Mouse (Mus musculus) left cerebral cortex, adult 6 months (tissue): ENCODE results near the gene Dcaf10. TPM values are rescaled to one million over a fixed set of nuclear protein-coding genes. Genes with fewer than 3 reads are reported as not detected.

ENCODE experiments used
- long read RNA-seq, 2 experiments: library from polyadenylated mRNA; unstranded; transcript quantifications; one replicate each; pipeline ENCODE4 v2.0.0; 2019 to 2020
- polyA plus RNA-seq: library from polyadenylated mRNA; unstranded; fragments of <200 nt; fragmentation: Nextera tagmentation; gene quantifications from 2 replicates; pipeline ENCODE4 v1.2.3, GENCODE M21; 2021

The Dcaf10 gene
- polyA plus RNA-seq: 1.4 and 7.3 TPM in 2 replicates
- long read RNA-seq, experiment 1, full-length matches to known transcripts: 4 of 9 reads
- long read RNA-seq, experiment 1, partial matches to known transcripts: 1 of 9 reads
- long read RNA-seq, experiment 1, other reads (novel, unspliced or antisense): 4 of 9 reads
- long read RNA-seq, experiment 2, partial matches to known transcripts: 1 of 6 reads
- long read RNA-seq, experiment 2, other reads (novel, unspliced or antisense): 4 of 6 reads

DNA sequence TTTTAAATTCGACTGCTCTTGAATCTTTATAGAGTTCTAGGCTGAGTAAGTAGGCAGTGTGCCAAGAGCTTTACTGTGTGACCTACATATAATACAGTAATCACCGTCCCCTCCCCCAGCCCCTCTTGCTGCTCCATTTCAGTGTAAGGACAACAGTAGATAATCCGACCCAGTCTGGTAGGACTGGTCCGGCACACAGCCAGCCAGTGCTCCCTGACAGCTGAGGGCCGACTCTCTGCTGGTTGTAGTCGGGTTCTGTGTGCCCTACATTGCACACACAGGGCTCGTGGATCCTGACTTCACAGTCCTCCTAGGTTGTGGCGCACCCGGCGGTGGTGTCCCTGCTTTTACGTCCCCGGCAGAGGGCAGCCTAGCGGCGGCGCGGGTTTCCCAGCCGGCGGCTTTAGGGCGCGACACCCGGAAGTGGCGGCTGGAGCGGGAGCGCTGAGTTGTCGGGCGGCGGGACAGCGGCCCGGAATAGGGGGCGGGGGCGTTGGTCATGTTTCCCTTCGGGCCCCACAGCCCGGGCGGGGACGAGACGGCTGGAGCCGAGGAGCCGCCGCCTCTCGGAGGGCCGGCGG is at the start of gene Dcaf10:
Dcaf10 (plus strand) TSS at position 433 of the 581 bp plus-strand sequence.

GRCm38 (mm10) chr4:45296662-45297564 is 45.0 kb upstream of the Dcaf10 start, which contains the start of gene Trmt10b:
Trmt10b (plus strand) TSS chr4:45297127.

GRCm38 (mm10) chr4:45342286-45343155 is 620 bp downstream of the Dcaf10 start, which contains the start of gene Exosc3:
Exosc3 (minus strand) TSS chr4:45342732.

GRCm38 (mm10) chr4:45408427-45409132 is 66.7 kb downstream of the Dcaf10 start, which contains the start of gene Slc25a51:
Slc25a51 (minus strand) TSS chr4:45408766.

Other genes with a start within 250 kb of the Dcaf10 start
- gene Tomm5, start 234.0 kb upstream of the Dcaf10 start, polyA plus RNA-seq: 201 and 237 TPM in 2 replicates
- 1.9 and 2.9 TPM in 2 replicates for gene Frmpd1, start 157.2 kb upstream of the Dcaf10 start, polyA plus RNA-seq
- 12.7 and 20.7 TPM in 2 replicates for gene Trmt10b, start 45.0 kb upstream of the Dcaf10 start, polyA plus RNA-seq
- 19.8 and 24.0 TPM in 2 replicates for gene Exosc3, start 631 bp downstream of the Dcaf10 start, polyA plus RNA-seq
- 47.2 and 53.3 TPM in 2 replicates for gene Slc25a51, start 66.7 kb downstream of the Dcaf10 start, polyA plus RNA-seq
- 2.1 and 3.2 TPM in 2 replicates for gene Shb, start 190.4 kb downstream of the Dcaf10 start, polyA plus RNA-seq